Mouse (Mus musculus): ENCODE data around the gene Acyp1. TPM values are rescaled to one million over a fixed set of nuclear protein-coding genes. Genes with fewer than 3 reads are reported as not detected.

The Acyp1 gene
- total RNA-seq, 2 experiments from 2014 or later: 29.3 to 38.6 TPM

- no peak for DNase-seq (ENCODE audit: low spot score in 2 of 2)
Observed at GRCm38 (mm10) chr12:85252083-85252482, 36.2 kb downstream of the Acyp1 start.

- no peak for DNase-seq (ENCODE audit: low spot score in 2 of 2)
Observed at GRCm38 (mm10) chr12:85237553-85237952, 50.7 kb downstream of the Acyp1 start.

- DNase-seq (ENCODE audit: low spot score in 2 of 2): no peak
Observed at GRCm38 (mm10) chr12:85233376-85234358, 54.6 kb downstream of the Acyp1 start.

- DNase-seq (ENCODE audit: low spot score in 2 of 2): no peak
Observed at GRCm38 (mm10) chr12:85227876-85228599, 60.2 kb downstream of the Acyp1 start.

GRCm38 (mm10) chr12:85227227-85227626, 61.0 kb downstream of the Acyp1 start:
- DNase-seq (ENCODE audit: low spot score in 2 of 2): no peak

Small RNA genes within 50 kb of the gene (microRNA-seq; reads per million reads assigned to microRNA genes)
- gene Mir6938: 0.79 reads per million

Other genes with a start within 250 kb of the Acyp1 start
- 1 to 10 TPM; 4.8 to 5.5 TPM for gene Prox2, start 177.7 kb downstream of the Acyp1 start, total RNA-seq (2021)
- 100 to 1,000 TPM; 294 to 319 TPM for gene Dlst, start 177.6 kb downstream of the Acyp1 start, total RNA-seq (2021)
- gene Rps6kl1, start 137.2 kb downstream of the Acyp1 start, total RNA-seq (2021): 1 to 10 TPM; 3.6 to 3.9 TPM
- 1 to 10 TPM; 3.2 to 4.3 TPM for gene Pgf, start 110.6 kb downstream of the Acyp1 start, total RNA-seq (2021)
- 10 to 100 TPM; 84.2 to 89.1 TPM for gene Eif2b2, start 69.0 kb downstream of the Acyp1 start, total RNA-seq (2021)
- 10 to 100 TPM; 11.9 to 12.9 TPM for gene Mlh3, start 17.8 kb downstream of the Acyp1 start, total RNA-seq (2021)
- 1 to 10 TPM; 1.4 to 2.0 TPM for gene Zc2hc1c, start 153 bp upstream of the Acyp1 start, total RNA-seq (2021)
- gene Nek9, start 50.9 kb upstream of the Acyp1 start, total RNA-seq (2021): 10 to 100 TPM; 76.7 to 77.0 TPM
- 100 to 1,000 TPM; 290 to 301 TPM for gene Tmed10, start 86.4 kb upstream of the Acyp1 start, total RNA-seq (2021)
- gene Fos, start 185.5 kb upstream of the Acyp1 start, total RNA-seq (2021): 1 to 10 TPM; 6.5 to 8.3 TPM